Mouse (Mus musculus) kidney, postnatal 0 days (tissue): ENCODE results near the gene Mx1. TPM values are rescaled to one million over a fixed set of nuclear protein-coding genes. Genes with fewer than 3 reads are reported as not detected.

Experiments used
- ATAC-seq: fragments of 200-750 bp; cut with Nextera tagmentation; replicated peaks from 2 replicates; pipeline ENCODE4 v1.8.0; 2017; ENCODE audit warnings: low read depth, moderate number of reproducible peaks, moderate TSS enrichment, moderate library complexity; ENCODE audit not compliant: low FRiP score
- DNase-seq: peaks from one replicate; pipeline ENCODE4 v3.0.0-alpha.2; 2016; ENCODE audit warnings: low spot score
- H3K27ac ChIP-seq: fragments of 300-500 bp; sonication (generic); 2 replicates; pipeline ENCODE4 v1.5.1; 2014; ENCODE audit warnings: mild to moderate bottlenecking
- H3K27me3 ChIP-seq: fragments of 300-500 bp; sonication (generic); 2 replicates; pipeline ENCODE4 v1.6.1; 2014; ENCODE audit warnings: low read length, mixed read lengths; ENCODE audit not compliant: insufficient read depth
- H3K36me3 ChIP-seq: fragments of 300-500 bp; sonication (generic); 2 replicates; pipeline ENCODE4 v1.6.1; 2014; ENCODE audit warnings: low read length, mixed read lengths; ENCODE audit not compliant: insufficient read depth
- H3K4me1 ChIP-seq: fragments of 300-500 bp; sonication (generic); replicated peaks from 2 replicates; pipeline ENCODE4 v1.6.1; 2014; ENCODE audit warnings: antibody characterized with exemption, low read length, mixed read lengths; ENCODE audit not compliant: insufficient read depth
- H3K4me2 ChIP-seq: fragments of 300-500 bp; sonication (generic); 2 replicates; pipeline ENCODE4 v1.6.1; 2014; ENCODE audit warnings: mild to moderate bottlenecking, low read length, moderate library complexity, mixed read lengths
- H3K4me3 ChIP-seq: fragments of 300-500 bp; sonication (generic); replicated peaks from 2 replicates; pipeline ENCODE4 v1.5.1; 2014; ENCODE audit warnings: low read depth, low read length
- H3K9ac ChIP-seq: fragments of 300-500 bp; sonication (generic); 2 replicates; pipeline ENCODE4 v1.6.1; 2014; ENCODE audit warnings: low read depth, low read length
- H3K9me3 ChIP-seq: fragments of 300-500 bp; sonication (generic); replicated peaks from 2 replicates; pipeline ENCODE4 v1.6.1; 2016; ENCODE audit warnings: low read length, inconsistent platforms, mixed read lengths
- CTCF ChIP-seq: IDR thresholded peaks from 2 replicates; pipeline ENCODE4 v1.5.1; 2016; ENCODE audit warnings: antibody characterized with exemption, low read depth, mild to moderate bottlenecking, moderate library complexity
- WGBS: fragments of 180-500 bp; shearing (Covaris S2); extraction: QIAGEN DNeasy Blood & Tissue Kit; methylation state at CpG from one replicate; pipeline ENCODE4 v1.1.7; 2014; 5-methylcytosine and 5-hydroxymethylcytosine counted together
- polyA plus RNA-seq: library from polyadenylated mRNA; unstranded; fragments of >200 nt; fragmentation: Nextera tagmentation; extraction: Ambion mirVana; gene quantifications from 2 replicates; pipeline ENCODE4 v1.2.1, GENCODE M21; 2015

Mx1 gene
- polyA plus RNA-seq, 1 experiment from 2014 or later = 0.11 TPM

DNA sequence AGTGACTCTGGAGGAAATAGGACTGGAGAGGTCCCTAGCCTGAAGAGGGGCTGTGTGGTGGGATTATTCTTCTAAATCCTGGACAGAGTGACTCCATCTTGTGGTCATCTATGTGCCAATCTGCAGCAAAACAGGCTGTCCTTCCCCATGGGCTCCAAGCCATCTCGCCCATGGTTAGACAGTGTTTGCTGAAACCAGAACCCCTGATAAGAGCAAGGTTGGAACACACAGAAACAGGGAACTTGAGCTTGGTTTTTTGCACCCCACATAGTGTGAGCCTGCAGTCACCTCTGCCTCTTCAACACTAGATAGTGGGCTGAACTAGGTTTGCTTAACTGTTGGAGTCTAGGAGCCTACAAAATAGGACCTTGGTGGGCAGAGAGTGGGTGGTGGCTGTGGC, 13.8 kb upstream of the Mx1 start:
- Histone ChIP-seq H3K9ac (no peak overlapping the region), H3K4me1 (no peaks in the 10 kb centered on the region), H3K27ac (no peak overlapping the region), H3K27me3 (no peaks in the 10 kb centered on the region), H3K4me3 (no peak overlapping the region), H3K36me3 (no peaks in the 10 kb centered on the region), H3K9me3 (no peaks in the 10 kb centered on the region), H3K4me2 (no peak overlapping the region)
- no peak for ATAC-seq
- WGBS = 86% methylated on average over 1 of the region's 1 CpGs
- no peak for TF ChIP-seq CTCF
- no peak for DNase-seq

DNA sequence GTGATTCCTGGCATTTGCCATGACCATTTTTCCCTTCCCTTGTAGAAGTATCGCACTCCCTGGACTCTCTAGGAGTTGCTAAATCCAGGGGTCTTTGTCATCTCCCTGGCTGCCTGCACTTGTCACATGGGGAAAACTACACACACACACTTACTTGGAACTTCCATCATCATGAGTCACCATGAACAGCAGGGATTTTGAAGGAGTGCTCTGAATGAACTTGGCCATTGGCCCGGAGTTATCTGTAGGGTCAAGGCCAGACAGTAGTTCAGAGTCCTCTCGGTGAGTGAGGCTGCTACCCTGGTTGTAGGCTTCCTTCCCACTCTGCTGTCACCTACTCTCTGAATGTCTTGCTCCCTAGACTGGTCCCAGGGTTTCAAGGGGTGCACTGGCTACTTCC, 12.9 kb upstream of the Mx1 start:
- H3K9me3 ChIP-seq = no peaks in the 10 kb centered on the region
- 88% methylated on average over 3 of the region's 3 CpGs for WGBS
- H3K36me3 ChIP-seq = no peaks in the 10 kb centered on the region
- no peaks in the 10 kb centered on the region for H3K27me3 ChIP-seq
- no peak overlapping the region for H3K27ac ChIP-seq
- DNase-seq (no peak), ATAC-seq (no peak)
- H3K4me3 ChIP-seq = no peak overlapping the region
- no peak for TF ChIP-seq CTCF
- no peak overlapping the region for H3K9ac ChIP-seq
- H3K4me1 ChIP-seq = no peaks in the 10 kb centered on the region
- no peak overlapping the region for H3K4me2 ChIP-seq

DNA sequence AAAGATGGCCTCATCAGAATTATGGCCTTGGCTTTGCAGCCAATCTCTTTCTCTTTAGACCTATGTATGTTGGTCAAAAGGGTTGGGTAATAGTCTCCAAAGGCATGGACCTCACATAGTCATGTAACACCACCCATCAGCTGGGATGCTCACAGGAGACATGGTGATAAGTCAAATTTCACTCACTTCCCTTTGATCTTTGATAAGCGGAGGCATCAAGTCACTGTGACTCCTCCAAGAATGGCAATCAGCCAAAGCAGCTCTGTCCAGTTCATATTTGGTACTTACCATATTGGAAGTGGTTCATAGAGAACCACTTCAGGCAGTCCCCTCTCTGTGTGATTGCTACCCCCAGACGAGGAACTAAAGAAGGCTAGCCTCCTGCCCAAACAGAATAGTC, 12.0 kb upstream of the Mx1 start:
- Histone ChIP-seq H3K9me3 (no peaks in the 10 kb centered on the region), H3K27ac (no peak overlapping the region), H3K9ac (no peak overlapping the region)

DNA sequence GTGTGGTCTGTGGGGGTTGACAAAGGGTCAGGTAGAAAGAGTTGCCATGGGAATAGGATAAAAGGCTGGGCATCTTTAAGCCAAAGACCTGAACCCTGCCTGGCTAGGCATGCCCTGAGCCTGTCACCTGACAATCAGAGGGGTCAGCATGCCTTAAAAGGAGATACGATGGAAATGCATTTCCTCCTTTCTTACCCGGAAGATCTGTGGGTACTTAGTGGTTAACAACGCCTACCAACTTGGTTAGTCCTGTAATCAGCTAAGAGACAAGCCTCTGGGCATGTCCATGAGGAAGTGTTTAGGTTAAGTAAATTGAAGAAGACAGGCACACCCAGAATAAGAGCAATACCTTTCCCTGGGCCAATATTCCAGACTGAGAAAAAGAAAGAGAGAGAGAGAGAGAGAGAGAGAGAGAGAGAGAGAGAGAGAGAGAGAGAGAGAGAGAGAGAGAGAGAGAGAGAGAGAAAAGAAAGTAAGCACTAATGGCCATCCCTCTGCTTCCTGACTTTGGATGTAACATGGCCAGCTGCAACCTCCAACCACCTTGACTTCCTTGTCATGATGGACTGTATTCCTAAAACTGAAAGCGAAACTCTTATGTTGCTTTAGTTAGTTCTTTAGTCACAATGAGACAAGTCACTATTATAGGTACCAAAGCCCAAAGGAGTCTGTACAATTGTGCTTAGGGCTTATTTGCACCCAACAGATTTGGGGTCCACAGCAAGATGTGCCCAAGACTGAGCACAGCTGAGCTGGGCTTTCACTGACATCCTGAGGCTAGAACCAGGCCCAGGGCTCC, 5.5 kb upstream of the Mx1 start:
- ATAC-seq (no peak), DNase-seq (no peak)
- Histone ChIP-seq H3K27ac (no peak overlapping the region), H3K36me3 (no peaks in the 10 kb centered on the region), H3K4me1 (no peaks in the 10 kb centered on the region), H3K9ac (no peak overlapping the region), H3K4me2 (no peak overlapping the region), H3K4me3 (no peak overlapping the region), H3K9me3 (no peaks in the 10 kb centered on the region), H3K27me3 (no peaks in the 10 kb centered on the region)
- 80% methylated on average over 4 of the region's 4 CpGs for WGBS
- no peak for TF ChIP-seq CTCF

More for the DNA sequence above, 12.0 kb upstream of the Mx1 start:
- ATAC-seq = no peak
- DNase-seq = no peak
- Histone ChIP-seq H3K4me2 (no peak overlapping the region), H3K4me3 (no peak overlapping the region), H3K36me3 (no peaks in the 10 kb centered on the region), H3K4me1 (no peaks in the 10 kb centered on the region), H3K27me3 (no peaks in the 10 kb centered on the region)
- WGBS = 84% methylated on average over 2 of the region's 2 CpGs
- TF ChIP-seq CTCF = no peak

DNA sequence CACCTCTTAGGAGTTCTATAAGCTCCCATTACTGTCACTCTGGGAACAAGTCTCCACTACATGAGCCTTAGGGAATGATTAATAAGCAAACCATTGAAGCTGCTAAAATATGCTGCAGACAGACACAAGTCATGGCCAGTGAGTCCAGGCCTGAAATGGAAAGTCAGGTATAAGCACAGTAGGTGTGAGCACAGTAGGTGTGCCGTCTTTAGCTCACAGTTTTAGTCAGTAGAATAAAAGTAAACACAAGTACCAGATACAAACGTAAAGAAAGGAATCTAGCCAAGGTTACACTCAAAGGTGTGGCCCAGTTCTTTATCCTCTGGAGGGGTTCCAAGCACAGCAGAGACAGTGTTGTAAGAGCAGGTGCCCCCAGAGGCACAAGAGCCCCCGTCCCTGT, 4.8 kb upstream of the Mx1 start:
- Histone ChIP-seq H3K27ac (no peak overlapping the region), H3K9ac (no peak overlapping the region), H3K9me3 (no peaks in the 10 kb centered on the region), H3K4me1 (no peaks in the 10 kb centered on the region), H3K4me3 (no peak overlapping the region), H3K27me3 (no peaks in the 10 kb centered on the region), H3K36me3 (no peaks in the 10 kb centered on the region), H3K4me2 (no peak overlapping the region)
- no peak for ATAC-seq
- TF ChIP-seq CTCF = no peak
- 76% methylated on average over 3 of the region's 3 CpGs for WGBS
- no peak for DNase-seq

DNA sequence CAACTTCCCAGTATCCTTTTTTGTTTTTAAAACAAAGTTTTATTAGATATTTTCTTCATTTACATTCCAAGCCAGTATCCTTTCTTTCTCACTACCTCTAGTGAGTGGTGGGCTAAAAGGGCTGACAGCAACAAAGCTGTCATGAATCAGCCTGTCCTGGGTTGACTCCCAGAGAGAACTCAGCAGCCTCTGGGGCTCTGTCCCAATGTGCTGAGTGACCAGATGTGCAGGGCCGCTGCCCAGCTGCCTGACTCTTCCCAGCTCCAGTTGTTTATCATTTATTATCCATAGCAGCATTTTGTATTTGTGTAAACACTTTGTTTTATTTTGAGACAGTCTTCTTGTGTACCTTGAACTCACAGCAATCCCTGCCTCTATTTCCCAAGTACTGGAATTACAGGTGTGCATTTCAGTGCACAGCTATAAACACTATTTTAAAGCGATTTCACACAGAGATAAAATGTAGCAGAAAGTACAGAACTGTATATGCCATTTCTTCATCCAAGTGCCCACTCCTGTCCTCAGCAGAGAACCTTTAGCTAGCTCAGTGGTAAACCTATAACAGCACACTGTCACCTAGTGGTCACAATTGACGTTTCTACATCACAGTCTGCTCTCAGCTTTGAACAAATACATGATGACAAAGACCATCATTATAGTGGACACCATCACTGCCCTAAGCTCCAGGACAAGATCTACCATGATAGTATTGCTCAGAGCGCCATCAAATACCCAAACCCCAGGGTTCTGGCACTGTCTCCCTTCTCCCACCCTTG, 3.7 kb upstream of the Mx1 start:
- ATAC-seq = no peak
- no peaks in the 10 kb centered on the region for H3K9me3 ChIP-seq
- 51% methylated on average over 4 of the region's 4 CpGs for WGBS

More for the DNA sequence above, 3.7 kb upstream of the Mx1 start:
- Histone ChIP-seq H3K4me3 (no peak overlapping the region), H3K27ac (no peak overlapping the region), H3K27me3 (no peaks in the 10 kb centered on the region), H3K9ac (no peak overlapping the region), H3K36me3 (no peaks in the 10 kb centered on the region), H3K4me1 (no peaks in the 10 kb centered on the region), H3K4me2 (no peak overlapping the region)
- peak; percentile 70 for TF ChIP-seq CTCF
- DNase-seq = peak; percentile 46
